Mouse (Mus musculus) heart, adult 11 months (tissue): ENCODE data around the gene Dnase1l3.
"Not testable (repeated sequence)": the region's sequence is repeated elsewhere in the genome, so short reads cannot be mapped to it uniquely, and the experiment has no call there.

Experiments
- DNase-seq: peaks from one replicate; pipeline ENCODE4 v3.0.0; 2022

Gene Dnase1l3

DNA sequence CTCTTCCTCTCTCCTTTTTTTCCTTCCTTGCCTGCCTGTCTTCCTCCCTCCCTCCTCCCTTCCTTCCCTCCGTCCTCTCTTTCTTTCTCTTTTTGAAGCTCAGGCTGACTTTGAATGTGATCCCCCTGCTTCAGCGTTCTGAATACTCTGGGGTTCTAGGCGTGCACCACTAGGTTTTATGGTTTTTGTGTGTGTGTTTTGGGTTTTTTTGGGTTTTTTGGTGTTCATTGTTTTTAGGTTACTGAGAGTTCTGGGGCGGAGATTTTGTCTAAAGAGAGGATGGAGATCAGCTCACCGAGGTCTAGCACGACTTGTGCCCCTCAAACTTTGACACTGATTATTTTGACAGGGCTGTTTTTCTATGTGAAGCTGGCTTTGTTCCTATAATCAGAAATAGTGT lies 17.6 kb upstream of the Dnase1l3 start:
- DNase-seq, result peak; percentile 62

DNA sequence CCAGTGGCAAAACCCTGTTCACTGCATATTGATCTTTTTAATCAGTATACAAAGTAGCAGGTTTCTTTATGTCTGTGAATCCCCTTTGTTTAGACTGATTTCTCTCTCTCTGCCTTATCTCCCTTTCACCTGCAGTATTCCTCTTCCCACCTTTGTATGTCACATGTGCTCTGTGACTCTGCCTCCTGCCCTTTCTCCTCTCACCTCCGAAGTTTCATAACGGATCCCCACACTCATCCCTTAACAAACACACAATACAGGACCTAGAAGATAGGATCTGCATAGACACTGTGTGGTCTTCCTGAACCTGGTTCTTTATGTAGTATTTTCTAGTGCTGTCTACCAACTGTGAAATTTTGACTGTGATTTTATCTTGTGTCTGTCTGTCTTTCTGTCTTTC lies 16.9 kb upstream of the Dnase1l3 start:
- DNase-seq, result peak; percentile 61

DNA sequence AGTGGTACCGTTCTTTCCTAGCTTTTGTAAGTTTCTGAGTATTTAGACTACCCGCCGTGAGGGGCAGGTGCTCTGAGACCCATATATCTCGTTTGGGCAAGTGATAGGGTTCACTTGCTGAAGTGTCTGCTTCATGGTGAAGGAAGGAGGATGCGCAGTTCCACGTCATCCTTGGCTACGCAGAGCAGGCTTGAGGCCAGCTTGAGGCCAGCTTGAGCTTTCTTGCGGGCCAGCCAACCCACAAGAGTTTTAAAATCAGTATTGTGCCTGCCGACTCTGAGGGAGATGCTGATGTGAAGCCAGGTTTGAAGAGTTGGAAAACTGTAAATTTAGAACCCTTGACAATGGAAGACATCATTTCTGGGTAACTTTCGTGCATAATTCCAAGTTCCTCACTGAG lies 13.6 kb upstream of the Dnase1l3 start:
- no peak for DNase-seq

DNA sequence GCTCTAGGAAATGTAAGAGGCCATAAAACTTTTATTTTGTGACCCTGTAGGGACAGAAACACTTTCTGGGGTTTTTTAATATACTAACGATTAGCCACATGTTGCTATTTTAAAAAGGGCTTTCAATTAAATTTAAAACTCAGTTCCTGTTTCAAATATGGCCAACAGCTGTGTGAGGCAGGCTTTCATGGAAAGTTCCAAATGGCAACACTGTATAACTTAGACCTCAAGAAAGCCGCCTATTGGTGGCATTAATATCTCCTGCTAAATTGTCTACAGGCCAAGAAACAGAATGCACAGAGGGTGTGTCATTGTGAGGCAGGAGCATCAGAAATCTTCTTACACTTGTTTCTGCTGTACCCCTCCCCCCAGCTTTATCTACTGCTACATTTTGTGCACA lies 13.1 kb upstream of the Dnase1l3 start:
- DNase-seq, result no peak

DNA sequence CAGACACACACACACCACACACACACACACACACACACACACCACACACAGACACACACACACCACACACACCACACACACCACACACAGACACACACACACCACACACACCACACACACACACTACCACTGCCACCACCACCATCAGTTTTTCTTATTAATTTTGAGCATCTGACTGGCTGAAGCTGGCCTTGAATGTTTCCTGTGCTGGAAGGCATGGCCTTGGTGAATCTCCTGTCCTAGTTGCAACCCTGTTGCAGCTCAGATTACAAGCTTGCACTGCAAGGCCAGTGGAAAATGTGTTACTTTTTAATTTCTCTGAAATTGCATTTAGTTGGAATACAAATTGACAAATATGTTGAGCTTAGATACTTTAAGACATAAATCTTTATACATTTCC lies 12.7 kb upstream of the Dnase1l3 start:
- DNase-seq, result no peak

DNA sequence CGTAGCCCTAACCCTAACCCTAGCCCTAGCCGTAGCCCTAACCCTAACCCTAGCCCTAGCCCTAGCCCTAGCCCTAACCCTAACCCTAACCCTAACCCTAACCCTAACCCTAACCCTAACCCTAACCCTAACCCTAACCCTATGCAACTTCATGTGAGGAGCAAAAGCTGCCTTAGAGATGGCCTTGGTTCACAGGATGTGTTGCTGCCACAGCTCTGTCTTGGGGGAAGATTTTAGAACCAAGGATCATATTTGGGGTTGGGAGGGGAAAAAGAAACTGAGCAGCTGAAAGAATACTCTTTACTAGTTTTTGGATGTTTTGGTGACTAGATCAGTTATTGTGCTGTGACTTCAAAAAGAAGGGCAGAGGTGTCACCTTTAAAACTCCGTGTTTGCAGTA lies 11.7 kb upstream of the Dnase1l3 start:
- not testable (repeated sequence) for DNase-seq

DNA sequence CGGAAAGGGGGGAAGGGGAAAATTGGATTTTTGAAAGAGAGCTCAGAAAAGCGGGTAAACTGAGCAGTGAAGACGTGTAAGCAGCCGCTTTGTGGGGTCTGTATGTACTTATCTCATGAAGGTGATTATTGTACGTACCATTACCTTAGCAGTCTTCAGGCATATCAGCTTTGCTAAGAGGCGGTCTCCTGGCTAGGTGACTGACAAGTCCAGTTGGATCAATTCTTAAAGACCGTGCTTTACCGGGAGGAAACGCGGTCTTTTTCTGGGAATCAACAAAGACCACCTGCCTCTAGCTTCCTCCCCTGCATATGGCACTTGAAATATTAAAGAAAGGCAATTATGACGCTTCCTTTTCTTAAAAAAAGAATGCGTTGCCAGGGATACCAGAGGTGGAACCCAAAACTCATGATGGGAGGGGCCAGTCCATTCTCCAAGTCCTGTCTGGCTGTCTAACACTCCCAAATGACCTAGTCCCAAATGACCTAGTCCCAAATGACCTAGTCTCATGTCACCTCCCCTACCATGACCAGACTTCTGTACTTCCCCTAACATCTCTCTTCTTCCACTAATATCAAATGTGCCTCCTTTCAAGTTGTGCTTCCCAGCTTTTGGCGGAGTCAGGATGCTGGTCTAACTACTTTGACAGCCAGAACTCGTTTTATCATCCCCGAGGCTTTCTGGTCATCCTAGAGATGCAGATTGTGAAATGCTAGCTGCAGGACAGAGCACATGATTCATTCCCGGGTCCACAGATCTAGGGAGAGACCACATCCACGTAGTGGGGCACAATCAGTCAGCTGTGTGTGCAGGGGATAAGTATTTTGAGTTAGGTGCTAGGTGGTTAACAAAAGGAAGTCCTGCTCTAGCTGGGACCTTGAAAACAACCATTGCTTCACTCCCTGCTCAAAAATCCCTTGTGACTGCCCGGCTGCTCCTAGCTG lies 9.6 kb upstream of the Dnase1l3 start:
- peak; percentile 84 for DNase-seq

DNA sequence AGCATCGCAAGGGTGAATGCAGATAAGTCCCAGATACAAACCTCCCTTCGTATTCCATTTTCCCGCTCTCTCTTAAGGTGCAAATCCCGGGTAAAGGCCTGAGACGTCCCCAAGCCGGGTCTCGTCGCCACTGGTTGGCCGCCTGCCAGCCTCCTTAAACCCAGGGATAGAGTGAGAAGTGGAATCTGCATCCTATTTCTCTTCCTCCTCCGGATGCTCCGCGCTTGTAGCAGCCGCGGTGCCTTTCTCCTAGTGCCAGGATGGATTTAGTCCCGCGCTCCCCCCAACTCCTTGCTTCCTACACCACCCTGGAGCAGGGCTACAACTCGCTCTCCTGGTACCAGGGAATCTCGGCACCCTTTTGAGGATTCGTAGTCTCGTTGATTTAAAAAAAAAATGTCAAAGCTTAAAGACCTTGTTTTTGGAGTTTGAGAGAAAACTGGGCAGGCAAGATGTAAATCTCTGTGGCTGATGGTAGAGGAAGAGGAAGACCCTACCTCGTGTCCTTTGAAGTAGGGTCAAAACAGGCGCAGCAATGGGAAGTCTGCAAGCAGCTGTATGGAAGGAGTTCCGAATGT lies 8.8 kb upstream of the Dnase1l3 start:
- peak; percentile 96 for DNase-seq

DNA sequence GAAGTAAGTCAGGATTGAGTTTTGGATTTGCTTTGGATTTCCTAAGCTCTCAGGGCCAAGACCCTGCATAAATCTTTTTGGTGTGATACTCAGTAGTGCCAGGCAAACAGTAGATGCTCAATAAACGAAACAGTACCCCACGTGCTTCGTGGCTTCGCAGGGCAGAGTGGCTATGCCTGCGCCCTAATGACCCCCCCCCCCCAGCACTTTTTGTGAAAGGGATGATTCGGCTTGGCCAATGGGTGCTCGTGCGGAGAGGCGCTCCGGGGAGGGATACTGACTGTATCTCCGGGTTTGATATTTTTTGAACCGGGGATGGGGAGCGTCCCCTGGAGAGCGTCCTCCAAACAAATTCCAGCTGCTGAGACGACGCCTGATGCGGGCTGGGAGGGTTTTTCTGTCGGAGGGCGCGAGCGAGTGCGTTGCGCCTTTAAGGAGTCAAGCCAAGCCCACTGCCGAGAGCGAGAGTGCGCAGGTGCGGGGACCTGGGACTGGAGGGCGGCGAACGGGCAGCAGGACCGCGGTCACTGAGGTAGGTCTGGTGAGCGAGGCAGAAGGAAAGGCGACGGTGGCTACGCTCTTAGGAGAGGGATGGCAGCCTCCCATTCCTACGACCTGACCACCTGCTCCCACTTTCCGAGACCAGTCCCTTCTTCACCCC lies 8.2 kb upstream of the Dnase1l3 start, which contains the start of gene Abhd6:
Gene Abhd6, plus strand, starts transcription at position 471 of the 661 bp plus-strand sequence.
- peak; percentile 98 for DNase-seq

DNA sequence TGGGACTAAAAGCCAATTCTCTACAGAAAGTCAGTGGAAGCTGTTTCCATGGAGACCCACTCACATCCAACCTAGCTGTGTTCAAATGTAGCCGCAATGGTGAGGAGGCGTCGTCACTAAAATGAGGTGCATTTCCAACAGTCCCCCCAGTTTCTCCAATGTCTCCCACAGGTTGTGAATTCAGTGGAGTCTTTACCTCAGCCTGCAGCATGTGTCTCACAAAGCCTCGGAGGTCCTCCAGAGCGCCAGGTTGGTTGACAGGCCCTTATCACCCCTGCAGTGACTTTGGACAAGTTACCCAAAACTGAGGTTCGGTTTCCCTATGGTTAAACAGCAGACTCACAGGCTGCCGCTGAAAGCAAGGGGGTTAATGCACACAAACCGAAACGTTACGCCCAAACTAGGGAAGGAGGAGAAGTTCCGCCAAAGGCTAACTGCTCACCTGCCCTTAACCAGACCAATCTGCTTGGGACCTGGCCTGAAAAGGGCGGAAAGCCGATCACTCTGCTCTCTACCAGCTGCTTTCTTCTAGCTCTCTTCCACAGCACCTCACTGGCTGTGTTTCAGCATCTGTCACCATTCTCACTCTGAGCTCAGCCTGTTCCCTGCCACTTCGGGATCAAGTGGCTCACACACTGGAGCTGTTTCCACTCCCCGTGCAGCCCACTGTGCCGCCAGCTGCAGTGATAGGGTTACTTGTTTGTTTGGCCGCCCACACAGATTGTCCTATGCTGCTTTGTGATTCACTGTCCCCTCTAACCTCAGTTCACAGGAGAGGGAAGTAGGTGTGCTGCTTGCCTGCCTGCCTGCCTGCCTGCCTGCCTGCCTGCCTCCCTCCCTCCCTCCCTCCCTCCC lies 6.7 kb upstream of the Dnase1l3 start:
- DNase-seq, result peak; percentile 87

DNA sequence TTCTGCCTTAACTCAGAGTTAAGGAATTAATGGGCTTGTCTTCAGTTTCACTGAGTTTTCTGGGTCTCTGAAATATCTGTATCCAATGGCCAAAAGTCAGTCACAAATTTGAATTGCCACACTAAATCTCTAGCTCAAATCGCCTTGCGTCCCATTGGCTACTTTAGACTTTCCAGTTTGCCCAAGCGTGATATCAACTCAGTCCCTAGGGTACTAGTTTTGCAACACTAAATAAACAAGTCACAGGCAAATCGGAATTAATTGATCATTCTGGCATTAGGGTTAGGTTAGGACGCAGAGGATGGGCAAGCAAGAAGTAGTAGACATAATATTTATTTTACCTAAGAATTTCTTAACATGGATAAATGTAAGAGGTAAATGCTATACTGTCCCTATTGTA lies 5.9 kb upstream of the Dnase1l3 start:
- DNase-seq, result peak; percentile 6

DNA sequence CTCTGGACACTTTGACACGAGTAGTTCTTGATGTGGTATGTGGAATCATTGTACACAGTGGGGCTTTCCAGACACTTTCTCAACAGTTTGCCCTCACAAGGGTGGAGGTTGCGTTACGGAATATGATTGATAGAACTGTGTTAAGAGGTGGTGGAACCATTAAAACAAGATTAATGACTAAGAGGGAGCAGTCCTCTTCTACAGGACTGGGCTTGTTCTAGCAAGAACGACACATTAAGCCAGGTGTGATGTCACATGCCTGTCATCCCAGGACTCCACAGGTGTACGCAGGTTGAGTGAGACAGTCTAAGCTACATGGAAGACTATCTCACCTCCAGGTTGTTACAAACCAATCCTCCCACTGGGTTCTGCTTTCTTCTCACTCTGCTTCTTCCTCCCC lies 5.1 kb upstream of the Dnase1l3 start:
- peak; percentile 52 for DNase-seq

DNA sequence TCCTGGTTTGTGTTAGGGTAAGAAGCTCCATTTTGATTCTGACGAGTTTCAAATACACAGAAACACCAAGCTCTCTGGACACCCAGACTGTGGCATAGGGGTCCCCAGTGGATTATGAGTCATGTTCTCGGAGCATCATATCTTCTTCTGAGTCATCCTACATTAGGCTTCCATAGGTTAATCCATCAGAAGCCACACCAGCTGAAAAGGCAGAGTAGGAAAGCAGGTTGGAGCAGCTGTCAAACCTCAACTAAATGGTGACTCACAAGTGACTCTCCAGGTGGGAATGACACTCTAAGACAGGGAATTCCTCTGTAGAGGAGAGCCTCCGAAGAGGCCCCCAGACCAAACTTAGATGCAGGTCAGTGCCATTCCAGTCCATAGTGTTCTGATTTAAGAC lies 4.7 kb upstream of the Dnase1l3 start:
- DNase-seq, result peak; percentile 37

DNA sequence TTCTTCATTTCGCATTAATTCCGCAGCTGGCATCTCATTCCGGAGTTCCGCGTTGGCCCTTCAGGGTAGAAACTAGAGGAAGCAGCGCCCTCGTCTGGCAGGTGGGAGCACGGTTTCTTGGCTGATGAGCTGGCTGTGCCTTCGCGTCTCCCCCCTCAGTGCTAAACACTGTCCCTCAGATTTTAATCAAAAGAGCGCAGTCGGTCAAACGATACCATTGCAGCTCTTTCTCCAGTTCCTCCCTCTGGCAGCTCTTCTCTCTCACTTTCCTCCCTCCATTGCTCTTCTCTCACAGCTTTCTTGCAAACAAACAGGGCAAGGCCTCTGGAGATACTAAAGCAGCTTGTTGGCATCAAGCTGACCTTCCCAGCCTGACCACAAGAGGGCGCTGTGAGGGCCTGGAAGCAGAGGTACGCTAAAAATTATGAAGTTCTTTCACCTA lies 2.9 kb upstream of the Dnase1l3 start:
- DNase-seq, result peak; percentile 98

DNA sequence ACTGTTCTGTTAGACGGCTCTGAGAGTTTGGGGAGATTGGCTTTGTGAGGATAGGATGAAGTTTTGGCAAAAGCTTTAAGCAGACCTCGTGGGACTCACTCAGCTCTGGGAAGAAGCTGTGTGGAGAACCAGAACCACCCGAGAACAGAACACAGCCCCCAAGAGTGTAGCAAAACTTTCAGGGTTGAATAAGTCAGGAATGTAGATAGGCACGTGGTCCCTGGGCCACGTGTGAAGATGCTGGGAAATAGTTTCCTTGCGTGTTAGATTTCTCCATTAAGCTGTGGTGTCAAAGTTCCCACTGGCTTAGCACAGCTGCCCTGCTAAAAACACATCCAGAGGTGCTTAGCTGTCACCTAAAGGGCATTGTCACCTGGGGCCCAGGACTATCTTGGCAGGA lies 2.2 kb downstream of the Dnase1l3 start:
- no peak for DNase-seq

DNA sequence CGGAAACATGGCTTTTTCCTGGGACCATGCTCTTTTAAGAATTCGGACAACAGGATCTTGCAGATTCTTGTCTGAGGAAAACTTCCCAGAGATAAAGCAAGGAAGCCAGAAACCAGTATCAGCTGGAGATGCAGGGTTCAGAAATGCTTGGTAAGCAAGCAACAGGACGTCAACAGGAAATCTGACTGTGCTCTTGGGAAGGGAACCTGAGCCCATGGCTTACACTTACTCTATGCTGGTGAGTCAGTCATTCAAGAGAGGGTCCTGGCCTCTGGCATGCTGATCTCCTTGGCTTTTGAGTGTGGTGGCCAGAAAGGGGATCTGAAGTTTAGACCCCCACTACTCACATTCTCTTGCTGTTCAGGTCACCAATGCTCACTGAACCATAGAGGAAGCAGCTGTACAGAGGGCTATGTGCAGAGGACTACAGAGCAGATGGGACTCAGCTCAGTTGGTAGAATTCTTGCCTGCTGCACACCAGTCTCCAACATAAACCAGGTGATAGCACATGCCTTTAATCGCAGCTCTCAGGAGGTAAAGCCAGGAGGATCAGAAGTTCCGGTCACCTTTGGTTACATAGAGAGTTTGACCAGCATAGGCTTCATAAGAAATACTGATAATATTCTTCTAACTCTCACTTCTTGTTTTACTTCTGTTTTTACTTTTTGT lies 3.1 kb downstream of the Dnase1l3 start:
- no peak for DNase-seq

DNA sequence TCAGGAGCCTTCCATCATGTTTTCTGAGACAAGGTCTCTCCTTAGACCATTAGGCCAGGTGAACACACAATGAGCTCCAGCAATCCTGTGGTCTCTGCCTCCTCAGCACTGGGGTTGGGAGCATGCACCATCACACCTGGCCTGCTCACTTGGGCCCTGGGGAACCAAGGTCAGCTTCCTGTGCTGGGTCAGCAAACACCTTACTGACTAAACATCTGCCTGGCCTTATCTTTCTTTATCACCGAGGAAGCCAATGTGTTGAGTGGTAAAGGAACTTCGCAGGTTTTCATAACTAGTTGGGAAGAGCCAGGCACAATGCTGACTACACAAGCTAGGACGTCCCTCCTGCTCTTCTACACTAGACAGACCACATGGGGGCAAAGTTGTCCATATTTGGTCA lies 4.4 kb downstream of the Dnase1l3 start:
- DNase-seq, result no peak

DNA sequence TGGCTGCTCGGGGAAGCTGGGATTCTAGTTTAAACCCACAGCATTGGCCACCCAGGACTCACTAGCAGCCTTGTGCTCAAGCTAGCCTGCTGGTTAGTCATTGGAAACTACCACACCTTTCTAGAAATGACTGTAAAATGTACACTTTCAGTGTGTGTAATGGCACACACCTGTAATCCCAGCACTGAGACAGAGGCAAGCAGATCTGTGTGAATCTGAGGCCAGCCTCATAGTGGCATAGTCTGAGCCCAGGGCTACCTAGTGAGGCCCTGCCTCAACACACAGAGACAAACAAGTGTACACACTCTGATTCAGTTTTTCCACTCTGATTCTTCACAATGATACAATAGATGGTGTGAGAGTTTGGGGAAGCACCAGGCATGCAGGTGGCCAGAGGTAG lies 5.0 kb downstream of the Dnase1l3 start:
- DNase-seq, result no peak

DNA sequence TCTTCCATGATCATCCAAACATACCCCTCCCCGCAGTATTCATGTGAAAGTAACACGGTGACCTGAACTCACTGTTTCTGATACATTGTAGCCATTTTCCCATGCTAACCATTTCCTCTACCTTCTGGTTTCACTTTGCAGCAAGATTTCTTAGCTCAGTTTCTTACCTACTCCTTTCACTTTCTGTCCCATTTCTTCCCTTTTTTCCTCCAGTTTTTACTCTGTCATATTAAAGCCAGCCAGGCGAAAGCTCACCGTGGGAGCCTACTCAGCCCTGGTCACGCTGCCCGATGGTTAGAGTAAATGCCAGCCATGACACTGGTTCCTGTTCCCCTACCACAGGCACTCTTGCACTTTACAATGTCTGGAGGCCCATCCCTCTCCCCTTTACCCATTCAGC lies 7.5 kb downstream of the Dnase1l3 start:
- DNase-seq, result no peak

DNA sequence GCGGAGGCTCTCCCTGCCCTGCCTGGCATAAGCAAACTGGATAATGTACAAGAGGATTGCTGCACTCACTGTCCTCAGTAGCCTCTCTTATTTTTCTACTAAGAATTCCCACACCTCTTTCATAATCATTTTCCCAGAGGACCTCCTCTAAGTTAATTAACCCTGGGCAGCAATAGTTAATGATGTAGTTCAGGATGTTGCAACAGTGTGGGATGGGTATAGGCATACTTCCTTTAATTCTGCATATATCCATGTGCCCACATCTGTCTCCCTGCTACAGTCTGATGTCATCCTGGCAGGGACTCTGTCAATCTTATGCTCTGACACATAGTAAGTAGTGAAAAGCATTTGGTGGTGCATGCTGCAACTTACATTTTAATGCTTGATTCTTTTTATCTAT lies 13.1 kb downstream of the Dnase1l3 start:
- DNase-seq, result no peak

DNA sequence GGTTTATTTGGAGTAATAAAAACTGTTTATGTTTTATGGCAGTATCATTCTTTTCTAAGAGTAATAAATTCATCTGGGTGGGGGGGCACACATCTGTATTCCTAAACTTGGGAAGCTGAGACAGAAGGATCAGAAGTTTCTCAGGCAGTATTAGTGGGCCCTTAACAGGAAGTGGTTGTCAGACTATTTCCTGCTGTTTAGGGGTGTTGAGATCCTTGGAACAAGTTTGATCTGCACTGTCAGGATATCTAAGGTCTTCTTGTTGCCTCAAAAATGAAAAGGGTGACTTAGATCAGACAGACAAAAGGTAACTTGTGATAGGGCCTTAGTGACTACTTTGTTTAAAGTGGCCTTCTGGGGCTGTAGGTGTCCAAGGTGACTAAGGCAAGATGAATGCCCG lies 16.2 kb downstream of the Dnase1l3 start:
- no peak for DNase-seq

DNA sequence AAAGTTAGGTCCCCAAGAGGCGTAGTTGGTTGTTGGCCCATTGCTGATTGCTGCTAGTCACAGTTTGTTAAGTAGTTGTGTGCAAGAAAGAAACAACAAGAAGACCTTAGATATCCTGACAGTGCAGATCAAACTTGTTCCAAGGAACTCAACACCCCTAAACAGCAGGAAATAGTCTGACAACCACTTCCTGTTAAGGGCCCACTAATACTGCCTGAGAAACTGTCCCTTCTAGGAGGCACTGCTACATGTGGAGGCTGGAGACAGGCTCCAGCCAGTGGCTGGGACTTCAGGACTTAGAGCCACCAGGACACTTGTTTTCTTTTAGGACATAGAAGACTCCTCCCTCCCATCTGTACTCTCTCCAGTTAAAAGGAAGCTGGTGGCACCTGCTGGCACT lies 16.9 kb downstream of the Dnase1l3 start:
- no peak for DNase-seq
